Mouse (Mus musculus): ENCODE measurements at regions not wholly inside any gene's neighbourhood (a gene's known extent, or its start where the extent isn't known, plus 50 kb on each side); places are given as distances from the start of the nearest gene placed in this dataset.

DNA sequence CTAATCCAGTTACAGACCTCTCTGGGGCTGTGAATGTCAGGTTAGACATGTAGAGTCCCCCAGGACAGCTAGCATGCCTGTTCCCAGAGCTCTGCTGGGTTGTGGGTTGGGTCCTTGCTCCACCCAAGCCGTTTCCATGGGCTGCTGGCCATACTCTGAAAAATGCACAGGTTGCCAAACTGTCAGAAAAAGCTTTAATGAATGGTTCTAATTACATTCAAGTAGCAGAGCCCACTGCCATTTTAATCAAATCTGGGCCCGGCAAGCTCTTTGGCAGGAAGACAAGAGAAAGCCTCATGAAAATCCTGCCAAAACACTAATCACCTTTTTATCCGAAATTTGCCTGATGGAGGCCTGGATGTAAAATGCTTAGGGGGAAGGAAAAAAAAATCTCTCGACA is 224.1 kb downstream of the Sec61b start:
- Histone ChIP-seq H3K4me3 (ENCODE audit: insufficient read depth, poor library complexity, severe bottlenecking) (no peak overlapping the region), H3K36me3 (ENCODE audit: control insufficient read depth, insufficient read depth) (no peaks in the 10 kb centered on the region), H3ac (ENCODE audit: control insufficient read depth, insufficient read length, low read depth) (no peak overlapping the region), H3K79me3 (ENCODE audit: low read depth) (no peaks in the 10 kb centered on the region), H3K79me2 (ENCODE audit: control insufficient read depth, insufficient read depth) (no peaks in the 10 kb centered on the region), H3K27me3 (ENCODE audit: control insufficient read depth, insufficient read depth, insufficient read length) (no peaks in the 10 kb centered on the region)
- no peak for TF ChIP-seq FOSL1 (IDR thresholded peaks at IDR 0.05; ENCODE audit: insufficient read depth, low read length, poor library complexity, severe bottlenecking)
- no peak for TF ChIP-seq MYOG (IDR thresholded peaks at IDR 0.05; ENCODE audit: control insufficient read depth, extremely low read depth, insufficient read length)
- TF ChIP-seq MAX (IDR thresholded peaks at IDR 0.05): no peak

DNA sequence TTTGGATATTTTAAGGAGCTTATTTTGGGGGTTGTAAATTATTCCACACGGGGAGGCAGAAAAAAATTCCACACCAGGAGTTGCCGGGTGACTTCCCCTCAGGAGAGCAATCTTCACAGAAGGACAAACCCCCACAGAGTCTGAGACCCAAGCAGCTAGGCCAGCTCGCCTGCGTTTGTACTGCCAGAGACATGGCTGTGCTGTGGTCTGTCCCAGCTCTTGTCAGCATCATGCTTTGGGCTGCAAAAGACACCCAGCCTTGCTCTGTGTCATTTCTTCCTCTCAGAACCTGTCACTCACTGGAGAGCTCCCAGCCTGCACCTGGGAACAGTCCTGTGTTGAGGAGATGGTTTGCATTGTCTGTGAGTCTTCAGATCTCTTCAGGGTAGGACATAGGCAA is 224.5 kb downstream of the Sec61b start:
- no peak for TF ChIP-seq CEBPB (IDR thresholded peaks at IDR 0.05; ENCODE audit: low read depth)
- TF ChIP-seq CTCF (IDR thresholded peaks at IDR 0.05; ENCODE audit: control insufficient read depth, insufficient read depth, insufficient read length): no peak
- no peak for TF ChIP-seq MYOD1 (IDR thresholded peaks at IDR 0.05; ENCODE audit: control insufficient read depth, insufficient read length, low read depth)
- no peak for TF ChIP-seq MAX (IDR thresholded peaks at IDR 0.05)
- no peak for TF ChIP-seq FOSL1 (IDR thresholded peaks at IDR 0.05; ENCODE audit: insufficient read depth, low read length, poor library complexity, severe bottlenecking)
- no peak for TF ChIP-seq MYOG (IDR thresholded peaks at IDR 0.05; ENCODE audit: control insufficient read depth, extremely low read depth, insufficient read length)
- no peak for TF ChIP-seq USF1 (IDR thresholded peaks at IDR 0.05; ENCODE audit: low read depth)
- no peaks in the 10 kb centered on the region for H3K79me3 ChIP-seq (ENCODE audit: low read depth)

DNA sequence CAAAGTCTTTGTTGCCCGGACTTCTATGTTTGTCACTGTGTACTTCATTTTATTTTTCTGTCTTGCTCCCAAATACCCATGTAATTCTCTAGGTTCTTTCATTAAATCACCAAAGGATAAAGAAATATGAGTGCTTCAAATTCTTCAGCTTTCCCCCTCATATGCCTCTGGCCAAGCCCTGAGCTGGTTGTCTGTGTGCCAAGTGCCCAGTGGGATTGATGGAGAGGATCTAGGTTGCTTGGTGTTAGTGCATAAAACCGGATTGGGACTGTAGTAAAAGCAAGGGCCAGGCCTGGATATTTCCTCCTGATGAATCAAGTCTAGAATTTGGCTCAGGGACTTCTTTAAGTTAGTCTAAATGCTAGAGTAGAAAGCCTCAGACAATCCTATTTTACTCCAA is 229.0 kb downstream of the Sec61b start:
- no peak overlapping the region for H3ac ChIP-seq (ENCODE audit: control insufficient read depth, insufficient read length, low read depth)
- H3K79me2 ChIP-seq (ENCODE audit: control insufficient read depth, insufficient read depth): no peaks in the 10 kb centered on the region
- H3K79me3 ChIP-seq (ENCODE audit: low read depth): no peaks in the 10 kb centered on the region
- no peaks in the 10 kb centered on the region for H3K36me3 ChIP-seq (ENCODE audit: control insufficient read depth, insufficient read depth)
- TF ChIP-seq CTCF (IDR thresholded peaks at IDR 0.05; ENCODE audit: control insufficient read depth, insufficient read depth, insufficient read length) (no peak), USF1 (IDR thresholded peaks at IDR 0.05; ENCODE audit: low read depth) (no peak)
- no peak overlapping the region for H3K4me3 ChIP-seq (ENCODE audit: insufficient read depth, poor library complexity, severe bottlenecking)
- H3K27me3 ChIP-seq (ENCODE audit: control insufficient read depth, insufficient read depth, insufficient read length): no peaks in the 10 kb centered on the region

More for the DNA sequence above, 224.5 kb downstream of the Sec61b start:
- no peaks in the 10 kb centered on the region for H3K79me2 ChIP-seq (ENCODE audit: control insufficient read depth, insufficient read depth)
- H3K36me3 ChIP-seq (ENCODE audit: control insufficient read depth, insufficient read depth): no peaks in the 10 kb centered on the region
- no peak overlapping the region for H3K4me3 ChIP-seq (ENCODE audit: insufficient read depth, poor library complexity, severe bottlenecking)
- no peak overlapping the region for H3ac ChIP-seq (ENCODE audit: control insufficient read depth, insufficient read length, low read depth)
- no peaks in the 10 kb centered on the region for H3K27me3 ChIP-seq (ENCODE audit: control insufficient read depth, insufficient read depth, insufficient read length)

DNA sequence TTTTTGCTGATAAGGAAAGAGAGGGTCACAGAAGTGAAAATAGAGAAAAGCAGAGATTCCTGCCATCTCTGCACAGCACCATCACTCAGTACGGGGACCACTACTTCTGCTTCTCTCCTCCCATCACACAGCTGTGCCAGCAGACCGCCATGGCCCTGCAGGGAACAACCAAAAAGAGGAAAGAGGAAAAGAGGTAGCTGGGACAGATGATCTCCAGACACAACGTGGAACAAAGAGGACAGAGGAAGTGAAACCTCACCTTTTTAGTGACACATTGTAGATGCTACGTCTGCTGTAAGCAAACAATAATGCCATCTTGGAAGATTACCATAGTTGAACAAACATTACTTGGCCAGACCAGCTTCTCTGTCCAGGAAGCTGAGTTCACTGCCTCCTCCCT is 230.1 kb downstream of the Sec61b start:
- Histone ChIP-seq H3K79me2 (ENCODE audit: control insufficient read depth, insufficient read depth) (no peaks in the 10 kb centered on the region), H3K4me3 (ENCODE audit: insufficient read depth, poor library complexity, severe bottlenecking) (no peak overlapping the region), H3K36me3 (ENCODE audit: control insufficient read depth, insufficient read depth) (no peaks in the 10 kb centered on the region), H3ac (ENCODE audit: control insufficient read depth, insufficient read length, low read depth) (no peak overlapping the region), H3K27me3 (ENCODE audit: control insufficient read depth, insufficient read depth, insufficient read length) (no peaks in the 10 kb centered on the region), H3K79me3 (ENCODE audit: low read depth) (no peaks in the 10 kb centered on the region)
- TF ChIP-seq CTCF (IDR thresholded peaks at IDR 0.05; ENCODE audit: control insufficient read depth, insufficient read depth, insufficient read length): no peak
- no peak for TF ChIP-seq CEBPB (IDR thresholded peaks at IDR 0.05; ENCODE audit: low read depth)
- no peak for TF ChIP-seq MAX (IDR thresholded peaks at IDR 0.05)
- TF ChIP-seq MYOD1 (IDR thresholded peaks at IDR 0.05; ENCODE audit: control insufficient read depth, insufficient read length, low read depth): no peak
- TF ChIP-seq USF1 (IDR thresholded peaks at IDR 0.05; ENCODE audit: low read depth): no peak
- TF ChIP-seq FOSL1 (IDR thresholded peaks at IDR 0.05; ENCODE audit: insufficient read depth, low read length, poor library complexity, severe bottlenecking): no peak
- TF ChIP-seq MYOG (IDR thresholded peaks at IDR 0.05; ENCODE audit: control insufficient read depth, extremely low read depth, insufficient read length): no peak

DNA sequence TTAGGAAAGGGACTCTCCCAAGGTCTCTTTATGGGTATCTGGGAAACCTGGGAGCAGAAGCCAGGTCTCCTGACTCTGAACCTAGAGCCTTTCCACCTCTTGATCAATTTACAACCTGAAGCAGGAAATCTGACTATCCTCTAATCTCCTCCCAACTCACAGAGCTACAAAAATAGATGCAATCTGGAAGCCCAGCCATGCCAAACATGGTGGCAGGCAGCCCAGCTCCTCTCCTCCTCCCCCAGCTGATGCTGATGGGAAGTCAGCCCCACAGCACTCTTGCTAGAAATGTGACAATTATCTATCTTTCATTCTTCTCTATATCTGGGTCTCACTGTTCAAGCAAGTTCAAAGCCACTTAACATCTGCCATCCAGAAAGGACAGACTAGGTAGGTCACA is 233.5 kb downstream of the Sec61b start:
- H3K79me2 ChIP-seq (ENCODE audit: control insufficient read depth, insufficient read depth): no peaks in the 10 kb centered on the region
- no peaks in the 10 kb centered on the region for H3K79me3 ChIP-seq (ENCODE audit: low read depth)
- no peaks in the 10 kb centered on the region for H3K27me3 ChIP-seq (ENCODE audit: control insufficient read depth, insufficient read depth, insufficient read length)
- H3ac ChIP-seq (ENCODE audit: control insufficient read depth, insufficient read length, low read depth): no peak overlapping the region
- no peak overlapping the region for H3K4me3 ChIP-seq (ENCODE audit: insufficient read depth, poor library complexity, severe bottlenecking)
- H3K36me3 ChIP-seq (ENCODE audit: control insufficient read depth, insufficient read depth): no peaks in the 10 kb centered on the region
- TF ChIP-seq CTCF (IDR thresholded peaks at IDR 0.05; ENCODE audit: control insufficient read depth, insufficient read depth, insufficient read length) (no peak), CEBPB (IDR thresholded peaks at IDR 0.05; ENCODE audit: low read depth) (no peak)

DNA sequence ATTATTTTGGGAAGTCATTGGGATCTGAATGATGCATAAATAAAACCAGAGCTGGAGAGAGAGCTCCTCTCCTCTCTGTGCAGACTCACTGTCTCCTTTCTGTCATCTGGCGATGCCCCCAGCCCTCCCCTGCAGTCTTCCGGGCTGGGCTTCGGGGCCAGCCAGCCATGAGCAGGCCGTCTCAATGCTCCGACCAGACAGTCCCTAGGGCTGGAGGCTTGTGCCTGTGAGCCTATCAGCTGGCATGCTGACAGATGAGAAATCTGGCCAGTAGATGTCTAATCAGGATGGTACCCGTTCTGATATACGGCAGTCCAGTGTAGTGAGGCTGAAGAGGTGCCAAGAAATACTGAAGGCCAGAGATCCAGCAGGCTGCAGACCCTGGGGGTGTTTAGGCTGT is 238.9 kb downstream of the Sec61b start:
- no peak for TF ChIP-seq MYOD1 (IDR thresholded peaks at IDR 0.05; ENCODE audit: control insufficient read depth, insufficient read length, low read depth)
- TF ChIP-seq MYOG (IDR thresholded peaks at IDR 0.05; ENCODE audit: control insufficient read depth, extremely low read depth, insufficient read length): no peak
- TF ChIP-seq USF1 (IDR thresholded peaks at IDR 0.05; ENCODE audit: low read depth): no peak
- no peak for TF ChIP-seq CTCF (IDR thresholded peaks at IDR 0.05; ENCODE audit: control insufficient read depth, insufficient read depth, insufficient read length)
- TF ChIP-seq MAX (IDR thresholded peaks at IDR 0.05): no peak
- Histone ChIP-seq H3K36me3 (ENCODE audit: control insufficient read depth, insufficient read depth) (no peaks in the 10 kb centered on the region), H3K27me3 (ENCODE audit: control insufficient read depth, insufficient read depth, insufficient read length) (no peaks in the 10 kb centered on the region)

More for the DNA sequence above, 238.9 kb downstream of the Sec61b start:
- no peaks in the 10 kb centered on the region for H3K79me2 ChIP-seq (ENCODE audit: control insufficient read depth, insufficient read depth)
- H3K79me3 ChIP-seq (ENCODE audit: low read depth): no peaks in the 10 kb centered on the region
- H3ac ChIP-seq (ENCODE audit: control insufficient read depth, insufficient read length, low read depth): no peak overlapping the region
- no peak overlapping the region for H3K4me3 ChIP-seq (ENCODE audit: insufficient read depth, poor library complexity, severe bottlenecking)
